Mouse (Mus musculus): Measurements from ENCODE around the gene D930048N14Rik. TPM values are rescaled to one million over a fixed set of nuclear protein-coding genes. Genes with fewer than 3 reads are reported as not detected.
"Not testable (repeated sequence)": the region's sequence is repeated elsewhere in the genome, so short reads cannot be mapped to it uniquely, and the experiment has no call there.

The D930048N14Rik gene
- polyA plus RNA-seq, 1 experiment from 2014 or later: 1.2 TPM

DNA sequence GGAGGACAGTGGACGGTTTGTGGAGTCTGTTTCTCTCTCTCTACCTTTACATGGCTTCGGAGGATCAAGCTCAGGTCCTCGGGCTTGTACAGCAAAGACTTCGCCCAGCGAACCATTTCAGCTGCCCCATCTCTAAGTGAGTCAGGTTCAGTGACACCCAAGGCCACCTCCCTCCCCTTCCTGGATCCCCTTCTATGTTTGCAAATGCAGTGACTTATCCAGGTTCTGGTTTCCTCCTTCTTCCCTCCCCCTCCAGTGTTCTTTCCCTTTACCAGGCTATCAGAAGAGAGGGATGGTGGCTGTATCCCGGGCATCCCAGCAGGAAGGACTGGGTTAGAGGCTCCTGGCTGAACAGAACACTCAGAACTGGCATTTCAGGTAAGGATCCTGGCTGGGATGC lies 3.0 kb downstream of the D930048N14Rik start:
- no peak overlapping the region for H3K27ac ChIP-seq (ENCODE audit: low read depth, low read length)
- no peaks in the 10 kb centered on the region for H3K36me3 ChIP-seq (ENCODE audit: control insufficient read depth, insufficient read depth, low read length)
- DNase-seq (ENCODE audit: low spot score) (no peak), ATAC-seq (ENCODE audit: low FRiP score) (no peak)
- 90% methylated on average over 6 of the region's 6 CpGs for WGBS
- H3K4me3 ChIP-seq (ENCODE audit: low read depth, low read length): no peak overlapping the region
- peaks cover 13% of the 10 kb centered on the region for H3K27me3 ChIP-seq (ENCODE audit: control insufficient read depth, insufficient read depth, low read length)
- no peak overlapping the region for H3K9ac ChIP-seq (ENCODE audit: low read depth, low read length)
- peaks cover 15% of the 10 kb centered on the region for H3K4me1 ChIP-seq (replicated peaks; ENCODE audit: control insufficient read depth, insufficient read depth, low read length)
- no peaks in the 10 kb centered on the region for H3K9me3 ChIP-seq (ENCODE audit: control insufficient read depth, low read length)
- no peak overlapping the region for H3K4me2 ChIP-seq (replicated peaks; ENCODE audit: low read depth, low read length)

DNA sequence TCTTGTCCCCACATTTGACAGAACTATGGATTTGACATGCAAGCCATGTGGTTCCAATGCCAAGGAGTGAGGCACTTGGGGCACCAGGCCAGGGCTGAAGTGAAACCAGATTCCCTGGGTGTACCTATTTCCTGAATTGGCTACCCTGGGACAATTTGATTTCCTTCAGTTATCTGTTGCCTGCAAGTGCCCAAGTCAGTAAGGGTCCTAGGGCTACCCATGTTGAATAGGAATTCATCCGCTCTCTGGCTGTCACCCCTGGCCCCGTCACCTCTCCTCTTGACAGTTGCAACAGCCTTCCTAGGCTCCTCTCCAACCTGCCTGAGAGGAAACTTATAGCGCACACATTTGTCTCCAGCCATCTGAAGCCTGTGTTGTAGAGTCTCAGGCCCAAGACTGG lies 4.1 kb downstream of the D930048N14Rik start:
- Histone ChIP-seq H3K4me3 (ENCODE audit: low read depth, low read length) (no peak overlapping the region), H3K4me2 (replicated peaks; ENCODE audit: low read depth, low read length) (no peak overlapping the region), H3K9ac (ENCODE audit: low read depth, low read length) (no peak overlapping the region), H3K4me1 (replicated peaks; ENCODE audit: control insufficient read depth, insufficient read depth, low read length) (peaks cover 5% of the 10 kb centered on the region), H3K36me3 (ENCODE audit: control insufficient read depth, insufficient read depth, low read length) (no peaks in the 10 kb centered on the region), H3K27ac (ENCODE audit: low read depth, low read length) (no peak overlapping the region), H3K27me3 (ENCODE audit: control insufficient read depth, insufficient read depth, low read length) (peaks cover 11% of the 10 kb centered on the region), H3K9me3 (ENCODE audit: control insufficient read depth, low read length) (no peaks in the 10 kb centered on the region)
- no peak for DNase-seq (ENCODE audit: low spot score)
- ATAC-seq (ENCODE audit: low FRiP score): no peak
- WGBS: 94% methylated on average over 3 of the region's 3 CpGs

DNA sequence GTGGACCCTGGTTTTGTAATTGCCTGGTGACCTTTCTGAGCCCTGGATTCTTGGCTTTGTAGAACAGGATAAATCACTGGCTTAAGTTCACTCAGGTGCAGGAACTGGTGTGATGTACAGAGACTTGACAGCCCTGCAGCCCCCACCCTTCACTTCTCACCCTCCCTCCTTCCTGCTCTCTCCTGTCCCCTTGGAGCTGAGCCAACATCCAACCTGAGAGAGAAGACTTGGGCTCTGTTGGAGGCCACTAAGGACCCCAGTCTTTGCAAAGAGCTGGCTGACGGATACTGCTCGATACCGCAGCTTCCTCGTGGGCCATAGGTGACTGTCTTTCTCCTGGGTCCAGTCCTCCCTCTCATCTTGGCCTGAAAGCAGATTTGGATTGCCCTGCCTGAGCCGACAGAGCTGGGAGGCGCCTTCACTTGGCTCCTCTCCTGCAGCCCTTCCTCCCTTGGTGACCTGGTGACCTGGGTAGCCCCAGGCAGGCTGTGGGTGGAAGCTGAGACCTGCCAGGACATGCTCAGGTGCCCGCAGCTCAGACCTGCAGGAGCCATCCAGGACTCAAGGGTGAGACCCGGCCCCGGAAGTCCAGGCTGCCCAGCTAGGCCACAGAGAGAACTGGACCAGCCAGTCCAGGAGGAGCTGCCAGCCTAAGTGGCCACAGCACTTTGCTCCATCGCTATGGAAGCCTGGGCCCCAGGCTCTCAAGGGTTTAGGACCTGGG lies 6.2 kb downstream of the D930048N14Rik start:
- DNase-seq (ENCODE audit: low spot score): no peak
- H3K9me3 ChIP-seq (ENCODE audit: control insufficient read depth, low read length): no peaks in the 10 kb centered on the region
- H3K4me1 ChIP-seq (replicated peaks; ENCODE audit: control insufficient read depth, insufficient read depth, low read length): no peaks in the 10 kb centered on the region
- no peaks in the 10 kb centered on the region; the same call in 1 of the 2 replicates for H3K27me3 ChIP-seq (ENCODE audit: control insufficient read depth, insufficient read depth, low read length)
- ATAC-seq (ENCODE audit: low FRiP score): no peak
- no peak overlapping the region for H3K9ac ChIP-seq (ENCODE audit: low read depth, low read length)
- H3K4me3 ChIP-seq (ENCODE audit: low read depth, low read length): no peak overlapping the region
- H3K36me3 ChIP-seq (ENCODE audit: control insufficient read depth, insufficient read depth, low read length): no peaks in the 10 kb centered on the region
- WGBS: 85% methylated on average over 10 of the region's 10 CpGs
- no peak overlapping the region for H3K4me2 ChIP-seq (replicated peaks; ENCODE audit: low read depth, low read length)
- H3K27ac ChIP-seq (ENCODE audit: low read depth, low read length): no peak overlapping the region

- Histone ChIP-seq H3K27me3 (ENCODE audit: control insufficient read depth, insufficient read depth, low read length) (no peaks in the 10 kb centered on the region), H3K36me3 (ENCODE audit: control insufficient read depth, insufficient read depth, low read length) (no peaks in the 10 kb centered on the region), H3K4me2 (replicated peaks; ENCODE audit: low read depth, low read length) (no peak overlapping the region), H3K27ac (ENCODE audit: low read depth, low read length) (no peak overlapping the region), H3K9me3 (ENCODE audit: control insufficient read depth, low read length) (no peaks in the 10 kb centered on the region), H3K9ac (ENCODE audit: low read depth, low read length) (no peak overlapping the region), H3K4me3 (ENCODE audit: low read depth, low read length) (no peak overlapping the region), H3K4me1 (replicated peaks; ENCODE audit: control insufficient read depth, insufficient read depth, low read length) (no peaks in the 10 kb centered on the region)
- ATAC-seq (ENCODE audit: low FRiP score): no peak
- DNase-seq (ENCODE audit: low spot score): no peak
- WGBS: 74% methylated on average over 7 of the region's 7 CpGs
Measured at GRCm38 (mm10) chr11:51658291-51658690, 7.5 kb downstream of the D930048N14Rik start.

GRCm38 (mm10) chr11:51658705-51659104 lies 8.0 kb downstream of the D930048N14Rik start:
- Histone ChIP-seq H3K9me3 (ENCODE audit: control insufficient read depth, low read length) (no peaks in the 10 kb centered on the region), H3K4me2 (replicated peaks; ENCODE audit: low read depth, low read length) (no peak overlapping the region), H3K9ac (ENCODE audit: low read depth, low read length) (no peak overlapping the region), H3K4me3 (ENCODE audit: low read depth, low read length) (no peak overlapping the region), H3K27me3 (ENCODE audit: control insufficient read depth, insufficient read depth, low read length) (no peaks in the 10 kb centered on the region), H3K4me1 (replicated peaks; ENCODE audit: control insufficient read depth, insufficient read depth, low read length) (no peaks in the 10 kb centered on the region), H3K27ac (ENCODE audit: low read depth, low read length) (no peak overlapping the region), H3K36me3 (ENCODE audit: control insufficient read depth, insufficient read depth, low read length) (no peaks in the 10 kb centered on the region)
- whole genome bisulfite sequencing: 77% methylated on average over 6 of the region's 6 CpGs
- no peak for ATAC-seq (ENCODE audit: low FRiP score)
- DNase-seq (ENCODE audit: low spot score): no peak

- ATAC-seq (ENCODE audit: low FRiP score): no peak
- Histone ChIP-seq H3K9me3 (ENCODE audit: control insufficient read depth, low read length) (no peaks in the 10 kb centered on the region), H3K4me2 (replicated peaks; ENCODE audit: low read depth, low read length) (no peak overlapping the region), H3K9ac (ENCODE audit: low read depth, low read length) (no peak overlapping the region), H3K36me3 (ENCODE audit: control insufficient read depth, insufficient read depth, low read length) (no peaks in the 10 kb centered on the region), H3K27me3 (ENCODE audit: control insufficient read depth, insufficient read depth, low read length) (no peaks in the 10 kb centered on the region), H3K4me1 (replicated peaks; ENCODE audit: control insufficient read depth, insufficient read depth, low read length) (no peaks in the 10 kb centered on the region), H3K27ac (ENCODE audit: low read depth, low read length) (no peak overlapping the region), H3K4me3 (ENCODE audit: low read depth, low read length) (no peak overlapping the region)
- DNase-seq (ENCODE audit: low spot score): no peak
- WGBS: 80% methylated on average over 16 of the region's 16 CpGs
Measured at GRCm38 (mm10) chr11:51661867-51662365, 11.2 kb downstream of the D930048N14Rik start.

DNA sequence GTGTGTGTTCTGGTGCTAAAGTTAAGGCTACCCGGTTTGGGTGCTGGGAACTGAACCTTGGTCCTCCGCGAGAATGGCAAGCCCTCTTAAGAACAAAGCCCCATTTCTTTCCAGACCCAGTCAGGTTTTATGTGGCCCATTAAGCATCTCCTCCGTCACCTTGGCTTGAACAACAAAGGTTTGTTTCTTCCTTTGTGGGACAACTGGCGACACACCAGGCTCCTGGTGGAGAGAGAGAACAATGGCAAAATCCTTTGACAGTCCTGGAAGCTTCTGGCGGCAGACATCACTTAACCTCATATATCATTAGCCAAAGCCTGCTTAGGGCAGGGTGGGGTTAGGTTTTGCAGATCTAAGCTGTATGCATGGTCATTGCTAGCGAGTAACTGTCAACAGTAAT lies 11.9 kb downstream of the D930048N14Rik start:
- Histone ChIP-seq H3K36me3 (ENCODE audit: control insufficient read depth, insufficient read depth, low read length) (no peaks in the 10 kb centered on the region), H3K4me1 (replicated peaks; ENCODE audit: control insufficient read depth, insufficient read depth, low read length) (no peaks in the 10 kb centered on the region), H3K4me2 (replicated peaks; ENCODE audit: low read depth, low read length) (no peak overlapping the region), H3K4me3 (ENCODE audit: low read depth, low read length) (no peak overlapping the region), H3K27me3 (ENCODE audit: control insufficient read depth, insufficient read depth, low read length) (no peaks in the 10 kb centered on the region), H3K27ac (ENCODE audit: low read depth, low read length) (no peak overlapping the region), H3K9ac (ENCODE audit: low read depth, low read length) (no peak overlapping the region), H3K9me3 (ENCODE audit: control insufficient read depth, low read length) (no peaks in the 10 kb centered on the region)
- DNase-seq (ENCODE audit: low spot score): no peak
- ATAC-seq (ENCODE audit: low FRiP score): no peak
- 64% methylated on average over 7 of the region's 7 CpGs for WGBS

DNA sequence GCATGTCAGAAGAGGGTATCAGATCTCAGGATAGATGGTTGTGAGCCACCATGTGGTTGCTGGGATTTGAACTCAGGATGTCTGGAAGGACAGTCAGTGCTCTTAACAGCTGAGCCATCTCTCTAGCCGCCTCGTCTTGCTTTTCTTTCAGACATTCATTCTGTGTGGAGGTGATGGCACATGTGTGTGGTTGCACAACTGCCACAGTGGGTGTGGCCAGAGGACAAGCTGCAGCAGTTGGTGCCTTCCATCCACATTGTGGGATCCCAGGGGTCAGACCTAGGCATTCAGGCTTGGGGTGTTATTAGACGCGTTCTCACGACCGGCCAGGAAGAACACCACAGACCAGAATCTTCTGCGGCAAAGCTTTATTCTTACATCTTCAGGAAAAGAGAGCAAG lies 14.0 kb downstream of the D930048N14Rik start:
- ATAC-seq (ENCODE audit: low FRiP score); H3K4me1 ChIP-seq (replicated peaks; ENCODE audit: control insufficient read depth, insufficient read depth, low read length); H3K4me2 ChIP-seq (replicated peaks; ENCODE audit: low read depth, low read length); H3K9me3 ChIP-seq (ENCODE audit: control insufficient read depth, low read length); DNase-seq (ENCODE audit: low spot score); H3K9ac ChIP-seq (ENCODE audit: low read depth, low read length); H3K36me3 ChIP-seq (ENCODE audit: control insufficient read depth, insufficient read depth, low read length); H3K27ac ChIP-seq (ENCODE audit: low read depth, low read length); H3K27me3 ChIP-seq (ENCODE audit: control insufficient read depth, insufficient read depth, low read length); H3K4me3 ChIP-seq (ENCODE audit: low read depth, low read length): not testable (repeated sequence)
- WGBS: 93% methylated on average over 7 of the region's 7 CpGs

DNA sequence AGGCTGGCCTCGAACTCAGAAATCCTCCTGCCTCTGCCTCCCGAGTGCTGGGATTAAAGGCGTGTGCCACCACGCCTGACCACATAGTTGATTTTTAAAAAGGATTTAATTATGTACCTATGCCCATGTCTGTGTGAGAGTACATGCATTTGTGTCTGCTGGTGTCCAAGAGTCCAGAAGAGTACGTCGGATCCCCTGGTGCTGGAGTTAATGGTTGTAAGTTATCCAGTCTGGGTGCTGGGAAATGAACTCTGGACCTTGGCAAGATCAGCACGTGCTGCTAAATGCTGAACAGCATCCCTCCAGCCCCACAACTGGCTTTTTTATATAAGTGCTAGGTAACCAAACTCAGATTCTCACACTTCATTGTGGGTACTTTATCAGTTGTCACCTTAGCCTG lies 20.1 kb downstream of the D930048N14Rik start:
- 99% methylated on average over 7 of the region's 7 CpGs for WGBS
- no peak overlapping the region for H3K4me3 ChIP-seq (ENCODE audit: low read depth, low read length)
- no peak overlapping the region for H3K27ac ChIP-seq (ENCODE audit: low read depth, low read length)
- no peaks in the 10 kb centered on the region for H3K9me3 ChIP-seq (ENCODE audit: control insufficient read depth, low read length)
- H3K36me3 ChIP-seq (ENCODE audit: control insufficient read depth, insufficient read depth, low read length): no peaks in the 10 kb centered on the region
- DNase-seq (ENCODE audit: low spot score) (no peak), ATAC-seq (ENCODE audit: low FRiP score) (no peak)
- no peak overlapping the region for H3K9ac ChIP-seq (ENCODE audit: low read depth, low read length)
- no peaks in the 10 kb centered on the region for H3K4me1 ChIP-seq (replicated peaks; ENCODE audit: control insufficient read depth, insufficient read depth, low read length)
- H3K27me3 ChIP-seq (ENCODE audit: control insufficient read depth, insufficient read depth, low read length): no peaks in the 10 kb centered on the region
- H3K4me2 ChIP-seq (replicated peaks; ENCODE audit: low read depth, low read length): no peak overlapping the region
